Mouse (Mus musculus) midbrain, embryonic 11.5 days (tissue): Measurements from ENCODE around the gene Prph. TPM values are rescaled to one million over a fixed set of nuclear protein-coding genes. Genes with fewer than 3 reads are reported as not detected.

Experiments
- ATAC-seq: fragments of 200-750 bp; cut with Nextera tagmentation; 2 replicates; pipeline ENCODE4 v1.8.0; 2017; ENCODE audit warnings: moderate TSS enrichment, moderate library complexity; ENCODE audit not compliant: low FRiP score
- DNase-seq: peaks from one replicate; pipeline ENCODE4 v3.0.0; 2015; ENCODE audit warnings: low spot score; ENCODE audit errors: missing footprints
- H3K27ac ChIP-seq: fragments of 300-500 bp; sonication (generic); 2 replicates; pipeline ENCODE4 v1.5.1; 2014; ENCODE audit warnings: low read depth, low read length
- H3K27me3 ChIP-seq: fragments of 300-500 bp; sonication (generic); 2 replicates; pipeline ENCODE4 v1.6.1; 2014; ENCODE audit warnings: mild to moderate bottlenecking, low read length, moderate library complexity, mixed read lengths; ENCODE audit not compliant: control insufficient read depth, insufficient read depth
- H3K36me3 ChIP-seq: fragments of 300-500 bp; sonication (generic); 2 replicates; pipeline ENCODE4 v1.6.1; 2014; ENCODE audit warnings: mild to moderate bottlenecking, low read length, moderate library complexity, mixed read lengths; ENCODE audit not compliant: control insufficient read depth, insufficient read depth
- H3K4me1 ChIP-seq: fragments of 300-500 bp; sonication (generic); 2 replicates; pipeline ENCODE4 v1.6.1; 2014; ENCODE audit warnings: low read length; ENCODE audit not compliant: control insufficient read depth, insufficient read depth
- H3K4me2 ChIP-seq: fragments of 300-500 bp; sonication (generic); 2 replicates; pipeline ENCODE4 v1.6.1; 2014; ENCODE audit warnings: mild to moderate bottlenecking, moderate library complexity
- H3K4me3 ChIP-seq: fragments of 300-500 bp; sonication (generic); 2 replicates; pipeline ENCODE4 v1.5.1; 2014; ENCODE audit warnings: low read depth, low read length
- H3K9ac ChIP-seq: fragments of 300-500 bp; sonication (generic); 2 replicates; pipeline ENCODE4 v1.6.1; 2014; ENCODE audit warnings: low read length
- H3K9me3 ChIP-seq: fragments of 300-500 bp; sonication (generic); 2 replicates; pipeline ENCODE4 v1.6.1; 2016; ENCODE audit warnings: low read length; ENCODE audit not compliant: control insufficient read depth
- WGBS: fragments of 180-500 bp; shearing (Covaris S2); extraction: QIAGEN DNeasy Blood & Tissue Kit; methylation state at CpG from one replicate; pipeline ENCODE4 v1.1.7; 2014; 5-methylcytosine and 5-hydroxymethylcytosine counted together
- polyA plus RNA-seq: library from polyadenylated mRNA; unstranded; fragments of >200 nt; fragmentation: Nextera tagmentation; extraction: Ambion mirVana; gene quantifications from 2 replicates; pipeline ENCODE4 v1.2.1, GENCODE M21; 2014

Gene Prph
- polyA plus RNA-seq, 1 experiment from 2014 or later, result 3.6 TPM

- peaks cover 72% of the 10 kb centered on the region for H3K27me3 ChIP-seq
- H3K4me3 ChIP-seq, result peak within 1 kb of the TSS; percentile 26
- no peak within 1 kb of the TSS for H3K27ac ChIP-seq
- H3K9ac ChIP-seq, result peak within 1 kb of the TSS; percentile 40; the same call in 1 of the 2 replicates
- DNase-seq, result peak; percentile 92
- H3K36me3 ChIP-seq, result peaks cover 3% of the 10 kb centered on the region; the same call in 1 of the 2 replicates
- 6% methylated on average over 60 of the region's 60 CpGs for WGBS
- no peaks in the 10 kb centered on the region for H3K9me3 ChIP-seq
- peaks cover 8% of the 10 kb centered on the region; the same call in 1 of the 2 replicates for H3K4me1 ChIP-seq
- ATAC-seq, result 0 out of 2 replicates have a peak, but pooled peaks have one; percentile 14
- H3K4me2 ChIP-seq, result peak within 1 kb of the TSS; percentile 36
Observed at GRCm38 (mm10) chr15:99087253-99088075, 32.5 kb downstream of the Prph start, which contains the start of gene C1ql4. Gene C1ql4, minus strand, starts transcription at chr15:99087817.

DNA sequence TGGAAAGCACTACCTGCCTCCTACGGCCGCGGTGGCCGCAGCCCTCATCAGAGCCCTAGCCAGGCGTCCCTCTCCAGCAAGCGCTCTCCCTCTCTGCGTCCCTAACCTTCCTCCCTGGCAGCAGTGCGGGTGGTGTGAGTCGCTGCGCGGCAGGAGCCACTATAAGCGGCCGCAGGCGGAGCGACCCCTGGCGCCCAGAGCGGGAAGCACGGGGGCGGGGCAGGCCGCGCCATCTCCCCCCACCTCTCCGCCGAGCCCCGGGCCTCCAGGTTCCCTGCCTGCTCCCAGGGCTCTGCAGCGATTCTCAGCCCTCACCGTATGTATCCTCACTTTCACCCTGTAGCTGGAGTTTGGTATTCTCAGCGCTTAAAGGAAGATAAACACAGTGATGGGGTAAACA lies 33.3 kb downstream of the Prph start:
- H3K36me3 ChIP-seq, result no peaks in the 10 kb centered on the region
- under 1% methylated on average over 27 of the region's 27 CpGs for WGBS
- DNase-seq, result peak; percentile 100
- no peak overlapping the region for H3K27ac ChIP-seq
- peak overlapping the region; percentile 40; the same call in 1 of the 2 replicates for H3K9ac ChIP-seq
- ATAC-seq, result peak; percentile 63
- peak overlapping the region; percentile 26 for H3K4me3 ChIP-seq
- H3K9me3 ChIP-seq, result no peaks in the 10 kb centered on the region
- H3K4me1 ChIP-seq, result peaks cover 14% of the 10 kb centered on the region
- H3K4me2 ChIP-seq, result peak overlapping the region; percentile 36
- peaks cover 78% of the 10 kb centered on the region for H3K27me3 ChIP-seq

DNA sequence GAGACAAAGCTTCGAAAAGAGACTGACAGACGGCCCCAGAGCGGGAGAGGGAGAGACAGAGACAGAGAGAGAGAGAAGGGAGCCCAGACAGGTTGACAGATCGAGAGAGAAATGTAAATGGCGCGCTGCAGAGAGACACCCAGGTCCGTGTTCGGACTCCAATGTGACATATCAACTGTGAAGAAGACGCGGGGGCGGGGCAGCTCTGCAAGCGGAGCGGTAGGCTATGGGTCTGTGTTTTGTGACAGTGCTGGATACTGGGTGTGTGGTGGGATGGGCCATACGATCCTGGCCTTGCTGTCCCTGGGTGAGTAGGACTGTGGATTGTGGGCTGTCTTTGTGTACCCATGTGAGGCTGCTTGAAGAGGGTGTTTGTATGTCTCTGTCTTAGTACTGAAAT lies 34.1 kb downstream of the Prph start:
- H3K4me2 ChIP-seq, result no peak overlapping the region
- no peaks in the 10 kb centered on the region for H3K9me3 ChIP-seq
- peaks cover 76% of the 10 kb centered on the region for H3K27me3 ChIP-seq
- H3K9ac ChIP-seq, result no peak overlapping the region
- no peak overlapping the region for H3K27ac ChIP-seq
- ATAC-seq (no peak), DNase-seq (peak; percentile 91)
- 4% methylated on average over 14 of the region's 14 CpGs for WGBS
- no peak overlapping the region for H3K4me3 ChIP-seq
- H3K4me1 ChIP-seq, result peaks cover 20% of the 10 kb centered on the region
- no peaks in the 10 kb centered on the region for H3K36me3 ChIP-seq

DNA sequence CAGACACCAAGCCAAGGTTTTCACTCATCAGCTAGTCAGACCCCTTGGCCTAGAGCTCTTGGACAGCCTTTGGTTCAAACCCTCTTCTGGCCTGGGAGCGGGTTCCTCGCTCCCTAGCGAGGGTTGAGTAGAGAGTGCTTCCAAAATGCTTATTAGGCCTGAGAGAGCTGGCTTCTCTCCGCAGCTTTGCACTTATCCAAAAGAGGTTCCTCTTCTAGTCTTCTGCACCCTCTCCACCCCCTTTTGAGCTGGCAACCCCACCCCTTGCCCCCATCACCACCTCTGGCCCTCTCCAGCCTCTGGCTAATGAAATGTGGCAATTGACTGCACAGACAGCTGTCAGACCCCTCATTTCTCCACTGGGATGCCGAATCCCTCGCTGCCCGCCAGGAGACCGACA lies 37.9 kb downstream of the Prph start, which contains the start of gene Dnajc22:
TSS of gene Dnajc22 (plus strand) at position 301 of the 400 bp plus-strand sequence.
- H3K4me3 ChIP-seq, result peak within 1 kb of the TSS; percentile 39
- peaks cover 45% of the 10 kb centered on the region for H3K4me1 ChIP-seq
- peak within 1 kb of the TSS; percentile 48 for H3K27ac ChIP-seq
- H3K4me2 ChIP-seq, result peak within 1 kb of the TSS; percentile 91
- no peaks in the 10 kb centered on the region for H3K9me3 ChIP-seq
- peaks cover 82% of the 10 kb centered on the region for H3K27me3 ChIP-seq
- ATAC-seq, result no peak
- WGBS, result 13% methylated on average over 8 of the region's 8 CpGs
- H3K9ac ChIP-seq, result peak within 1 kb of the TSS; percentile 57
- DNase-seq, result no peak
- H3K36me3 ChIP-seq, result no peaks in the 10 kb centered on the region

- peaks cover 81% of the 10 kb centered on the region for H3K27me3 ChIP-seq
- ATAC-seq (peak; percentile 57), DNase-seq (peak; percentile 97)
- H3K9ac ChIP-seq, result peak overlapping the region; percentile 57
- H3K4me1 ChIP-seq, result peaks cover 44% of the 10 kb centered on the region
- peak overlapping the region; percentile 48 for H3K27ac ChIP-seq
- WGBS, result under 1% methylated on average over 56 of the region's 56 CpGs
- H3K36me3 ChIP-seq, result no peaks in the 10 kb centered on the region
- no peaks in the 10 kb centered on the region for H3K9me3 ChIP-seq
- H3K4me2 ChIP-seq, result peak overlapping the region; percentile 91
- peak overlapping the region; percentile 39 for H3K4me3 ChIP-seq
Observed at GRCm38 (mm10) chr15:99093291-99094258, 38.6 kb downstream of the Prph start.

GRCm38 (mm10) chr15:99094631-99095270 lies 39.8 kb downstream of the Prph start:
- Histone ChIP-seq H3K27ac (no peak overlapping the region; the same call in 1 of the 2 replicates), H3K27me3 (peaks cover 77% of the 10 kb centered on the region), H3K9ac (no peak overlapping the region), H3K4me3 (no peak overlapping the region), H3K9me3 (no peaks in the 10 kb centered on the region), H3K4me2 (peak overlapping the region; percentile 7), H3K36me3 (no peaks in the 10 kb centered on the region), H3K4me1 (peaks cover 45% of the 10 kb centered on the region)
- WGBS, result 2% methylated on average over 26 of the region's 27 CpGs
- DNase-seq, result peak; percentile 91
- ATAC-seq, result 0 out of 2 replicates have a peak, but pooled peaks have one; percentile 4

DNA sequence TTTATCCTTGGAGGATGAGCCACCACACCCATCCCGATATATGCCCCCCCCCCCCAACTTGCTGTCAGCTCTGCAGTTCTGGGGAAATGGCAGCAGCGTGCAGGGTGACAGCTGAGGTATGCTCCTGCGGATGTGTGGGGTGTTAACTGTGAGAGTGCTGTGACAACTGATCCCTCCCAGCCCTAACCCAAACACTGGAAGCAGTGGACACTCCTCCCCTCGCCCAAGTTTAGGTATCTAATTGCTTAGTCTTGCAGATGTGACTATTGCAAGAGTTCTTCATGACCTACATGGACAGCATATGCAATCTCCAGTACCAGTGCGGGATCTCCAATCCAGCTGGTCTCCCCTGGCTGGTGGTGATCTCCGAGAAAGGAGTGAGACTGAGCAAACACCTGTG lies 40.4 kb downstream of the Prph start:
- Histone ChIP-seq H3K4me1 (peaks cover 42% of the 10 kb centered on the region), H3K27ac (no peak overlapping the region; the same call in 1 of the 2 replicates), H3K36me3 (no peaks in the 10 kb centered on the region), H3K4me2 (peak overlapping the region; percentile 7; the same call in 1 of the 2 replicates), H3K9me3 (no peaks in the 10 kb centered on the region), H3K4me3 (no peak overlapping the region), H3K9ac (no peak overlapping the region), H3K27me3 (peaks cover 72% of the 10 kb centered on the region)
- ATAC-seq, result no peak
- DNase-seq, result peak; percentile 90
- 3% methylated on average over 6 of the region's 6 CpGs for whole genome bisulfite sequencing

DNA sequence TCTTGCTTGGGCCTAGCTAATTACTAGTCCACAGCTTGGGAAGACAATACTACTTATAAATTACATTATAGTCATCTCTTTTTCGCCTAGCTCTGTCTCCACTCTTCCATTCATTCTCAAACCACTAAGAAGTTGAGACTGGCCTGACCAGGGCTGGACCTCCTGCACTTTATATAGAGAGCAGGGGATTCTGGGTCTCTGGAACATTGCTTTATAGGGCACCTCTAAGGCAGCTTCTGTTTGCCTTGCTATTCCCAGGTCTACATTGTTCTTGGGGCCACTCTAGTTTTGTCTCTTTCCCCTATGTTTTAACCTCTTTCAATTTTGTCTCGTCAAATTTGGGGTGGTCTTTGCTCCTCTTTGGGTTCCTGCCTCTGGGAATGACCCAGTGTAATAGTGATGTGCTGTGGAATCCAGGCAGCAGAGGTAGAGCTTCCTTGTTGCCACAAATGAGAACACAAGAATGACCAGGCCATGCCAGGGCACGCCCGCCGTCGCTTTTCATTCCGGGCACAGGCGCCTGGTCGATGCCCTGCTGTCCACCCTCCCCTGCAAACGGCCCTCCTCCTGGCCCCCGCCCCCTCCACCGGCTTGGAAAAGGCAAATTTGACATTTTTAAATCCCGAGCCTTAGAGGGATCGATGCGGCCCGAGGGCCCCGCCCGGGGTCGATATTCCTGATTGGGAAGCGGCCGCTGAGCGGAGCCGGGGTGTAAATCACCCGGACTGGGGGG lies 41.3 kb downstream of the Prph start:
- DNase-seq (peak; percentile 92), ATAC-seq (no peak)
- Histone ChIP-seq H3K4me1 (peaks cover 42% of the 10 kb centered on the region), H3K36me3 (no peaks in the 10 kb centered on the region), H3K4me3 (peak overlapping the region; percentile 38), H3K9me3 (no peaks in the 10 kb centered on the region), H3K9ac (peak overlapping the region; percentile 52), H3K4me2 (peak overlapping the region; percentile 59), H3K27me3 (peaks cover 66% of the 10 kb centered on the region), H3K27ac (0 out of 2 replicates have a peak overlapping the region, but pooled peaks have one; percentile 8)
- WGBS, result 2% methylated on average over 24 of the region's 24 CpGs
